Mouse (Mus musculus) forebrain, embryonic 10.5 days (tissue): ENCODE results near the gene Nlrp5. TPM values are rescaled to one million over a fixed set of nuclear protein-coding genes. Genes with fewer than 3 reads are reported as not detected.
"Not testable (repeated sequence)": the region's sequence is repeated elsewhere in the genome, so short reads cannot be mapped to it uniquely, and the experiment has no call there.

Experiments
- DNase-seq: peaks from one replicate; pipeline ENCODE4 v3.0.0-alpha.2; 2017; ENCODE audit warnings: low spot score; ENCODE audit errors: extremely low spot score
- H3K27ac ChIP-seq: fragments of 300-500 bp; sonication (generic); 2 replicates; pipeline ENCODE4 v1.5.1; 2016; ENCODE audit warnings: mild to moderate bottlenecking
- H3K27me3 ChIP-seq: fragments of 300-500 bp; sonication (generic); 2 replicates; pipeline ENCODE4 v1.6.1; 2016; ENCODE audit warnings: mild to moderate bottlenecking; ENCODE audit not compliant: poor library complexity, severe bottlenecking
- H3K36me3 ChIP-seq: fragments of 300-500 bp; sonication (generic); replicated peaks from 2 replicates; pipeline ENCODE4 v1.6.1; 2016; ENCODE audit warnings: mild to moderate bottlenecking, moderate library complexity
- H3K4me1 ChIP-seq: fragments of 300-500 bp; sonication (generic); 2 replicates; pipeline ENCODE4 v1.6.1; 2016
- H3K4me3 ChIP-seq: fragments of 300-500 bp; sonication (generic); 2 replicates; pipeline ENCODE4 v1.5.1; 2016; ENCODE audit warnings: mild to moderate bottlenecking, moderate library complexity
- H3K9me3 ChIP-seq: fragments of 300-500 bp; sonication (generic); 2 replicates; pipeline ENCODE4 v1.6.1; 2016; ENCODE audit warnings: mild to moderate bottlenecking, moderate library complexity
- WGBS: fragments of 180-500 bp; shearing (Covaris S2); methylation state at CpG from one replicate; pipeline ENCODE4 v1.1.7; 2016; 5-methylcytosine and 5-hydroxymethylcytosine counted together
- microRNA-seq: library from miRNA; unstranded; fragments of <30 nt; microRNA quantifications from one replicate; pipeline ENCODE4, GENCODE M21; 2017
- polyA plus RNA-seq: library from polyadenylated mRNA; unstranded; fragments of >200 nt; fragmentation: Nextera tagmentation; extraction: Ambion mirVana; gene quantifications from 2 replicates; pipeline ENCODE4 v1.2.1, GENCODE M21; 2016

Gene Nlrp5
- polyA plus RNA-seq = not detected in 2 replicates

DNA sequence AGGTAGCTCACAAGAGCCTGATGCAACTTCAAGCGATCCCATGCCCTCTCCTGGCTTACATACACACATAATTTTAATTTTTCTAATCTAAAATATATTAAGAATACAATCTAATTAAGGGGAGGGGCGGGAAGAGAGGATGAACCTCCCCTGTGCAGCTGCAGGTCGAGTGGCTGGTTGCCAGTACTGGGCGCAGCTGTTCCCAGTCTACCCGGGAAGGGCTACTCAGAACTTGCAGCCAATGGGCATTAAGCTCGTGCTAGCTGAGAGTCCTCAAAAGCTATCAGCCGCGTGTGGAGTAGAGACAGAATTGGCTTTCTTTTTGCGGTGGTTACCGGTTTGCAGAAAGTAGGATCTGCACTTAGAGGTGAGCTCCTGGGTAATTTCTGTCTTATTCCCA is at the start of gene Nlrp5:
Gene Nlrp5 (plus strand): TSS at position 301 of the 400 bp plus-strand sequence.
- no peaks in the 10 kb centered on the region for H3K4me1 ChIP-seq
- H3K4me3 ChIP-seq = no peak within 1 kb of the TSS
- no peaks in the 10 kb centered on the region for H3K27me3 ChIP-seq
- 78% methylated on average over 10 of the region's 10 CpGs for WGBS
- H3K36me3 ChIP-seq = no peaks in the 10 kb centered on the region
- DNase-seq = no peak
- no peak within 1 kb of the TSS for H3K27ac ChIP-seq
- peaks cover 60% of the 10 kb centered on the region for H3K9me3 ChIP-seq

- peaks cover 80% of the 10 kb centered on the region for H3K9me3 ChIP-seq
- not testable (repeated sequence) for DNase-seq, H3K36me3 ChIP-seq, H3K4me3 ChIP-seq, H3K27ac ChIP-seq, H3K27me3 ChIP-seq, H3K4me1 ChIP-seq
- 94% methylated on average over 13 of the region's 13 CpGs for WGBS
Measured at GRCm38 (mm10) chr7:23358311-23358710, 27.4 kb upstream of the Nlrp5 start.

GRCm38 (mm10) chr7:23470201-23470600 is 84.5 kb downstream of the Nlrp5 start:
- H3K36me3 ChIP-seq, DNase-seq, H3K4me3 ChIP-seq, H3K27ac ChIP-seq, H3K27me3 ChIP-seq, H3K4me1 ChIP-seq: not testable (repeated sequence)
- 65% methylated on average over 3 of the region's 3 CpGs for WGBS
- peaks cover 65% of the 10 kb centered on the region for H3K9me3 ChIP-seq

DNA sequence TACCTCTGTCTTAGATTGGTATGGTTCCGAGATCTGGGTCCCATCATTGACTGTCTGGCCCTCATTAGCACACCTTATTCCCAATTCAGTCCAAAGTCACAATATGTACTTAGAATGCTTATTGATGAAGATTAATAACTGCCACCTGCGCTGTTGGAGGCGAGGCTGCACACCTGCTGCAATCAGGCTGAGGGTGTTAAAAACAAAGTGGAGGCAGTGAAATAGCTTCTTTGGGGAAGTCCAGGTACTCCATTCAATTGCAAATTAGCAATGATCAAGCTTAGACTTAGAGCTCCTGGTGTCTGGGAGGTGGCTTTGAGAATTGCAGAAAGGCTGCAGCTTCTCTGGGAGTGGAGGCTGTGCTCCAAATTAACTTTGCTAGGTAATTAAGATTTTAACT is 85.1 kb downstream of the Nlrp5 start:
- not testable (repeated sequence) for H3K36me3 ChIP-seq, H3K4me1 ChIP-seq, H3K27ac ChIP-seq, DNase-seq, H3K27me3 ChIP-seq, H3K4me3 ChIP-seq
- H3K9me3 ChIP-seq = peaks cover 65% of the 10 kb centered on the region
- WGBS = 73% methylated on average over 3 of the region's 3 CpGs

- H3K4me3 ChIP-seq, H3K36me3 ChIP-seq, H3K27me3 ChIP-seq, DNase-seq, H3K4me1 ChIP-seq, H3K27ac ChIP-seq: not testable (repeated sequence)
- peaks cover 59% of the 10 kb centered on the region for H3K9me3 ChIP-seq
- WGBS = 75% methylated on average over 2 of the region's 2 CpGs
Measured at GRCm38 (mm10) chr7:23472886-23473285, 87.2 kb downstream of the Nlrp5 start.

Small RNAs within 50 kb of the gene (microRNA-seq; reads per million reads assigned to microRNA genes)
- not detected for gene Gm25196

Other genes starting within 250 kb of the Nlrp5 start
- gene Gm10662, start 241.4 kb upstream of the Nlrp5 start, polyA plus RNA-seq = not detected in 2 replicates
- not detected in 2 replicates for gene Vmn1r165, start 168.6 kb upstream of the Nlrp5 start, polyA plus RNA-seq
- gene Vmn1r166, start 134.2 kb upstream of the Nlrp5 start, polyA plus RNA-seq = not detected in 2 replicates
- not detected in 2 replicates for gene Gm6902, start 107.0 kb upstream of the Nlrp5 start, polyA plus RNA-seq
- gene Nlrp4e, start 84.7 kb upstream of the Nlrp5 start, polyA plus RNA-seq = not detected in 2 replicates
- gene Vmn1r167, start 121.3 kb downstream of the Nlrp5 start, polyA plus RNA-seq = not detected in 2 replicates
- not detected in 2 replicates for gene Vmn1r168, start 153.8 kb downstream of the Nlrp5 start, polyA plus RNA-seq
- not detected in 2 replicates for gene Vmn1r169, start 189.6 kb downstream of the Nlrp5 start, polyA plus RNA-seq
- not detected in 2 replicates for gene Vmn1r170, start 220.3 kb downstream of the Nlrp5 start, polyA plus RNA-seq
- not detected in 2 replicates for gene Vmn1r171, start 244.8 kb downstream of the Nlrp5 start, polyA plus RNA-seq